Mouse (Mus musculus) CD4-positive, CD25-positive, alpha-beta regulatory T cell, adult 4 months (primary cell): Measurements from ENCODE around the gene Wars2. TPM values are rescaled to one million over a fixed set of nuclear protein-coding genes. Genes with fewer than 3 reads are reported as not detected.

ENCODE experiments used
- ATAC-seq: one replicate; pipeline ENCODE4 v1.8.0; 2017
- polyA plus RNA-seq, 2 experiments: library from polyadenylated mRNA; unstranded; fragments of 100-300 nt; shearing (Covaris generic); gene quantifications; one replicate each; pipeline ENCODE4 v1.2.1; 2017

The Wars2 gene
- polyA plus RNA-seq, 2 experiments from 2014 or later, result 9.0 to 9.9 TPM

GRCm38 (mm10) chr3:99193576-99193975, 52.7 kb downstream of the Wars2 start:
- ATAC-seq, result no peak

- ATAC-seq, result no peak
Observed at GRCm38 (mm10) chr3:99203331-99203730, 62.5 kb downstream of the Wars2 start.

GRCm38 (mm10) chr3:99208416-99208815, 67.5 kb downstream of the Wars2 start:
- ATAC-seq, result no peak

GRCm38 (mm10) chr3:99211105-99211698, 70.3 kb downstream of the Wars2 start:
- ATAC-seq, result no peak

- ATAC-seq, result no peak
Observed at GRCm38 (mm10) chr3:99227807-99228206, 86.9 kb downstream of the Wars2 start.

GRCm38 (mm10) chr3:99233393-99234318, 92.8 kb downstream of the Wars2 start:
- peak; percentile 72 for ATAC-seq

GRCm38 (mm10) chr3:99234319-99234869, 93.5 kb downstream of the Wars2 start:
- ATAC-seq, result peak; percentile 24

- no peak for ATAC-seq
Observed at GRCm38 (mm10) chr3:99235116-99235803, 94.4 kb downstream of the Wars2 start.

- no peak for ATAC-seq
Observed at GRCm38 (mm10) chr3:99235804-99236755, 95.2 kb downstream of the Wars2 start.

GRCm38 (mm10) chr3:99238691-99239090, 97.8 kb downstream of the Wars2 start:
- ATAC-seq, result no peak

- ATAC-seq, result no peak
Observed at GRCm38 (mm10) chr3:99239301-99240045, 98.6 kb downstream of the Wars2 start.

GRCm38 (mm10) chr3:99240213-99240720, 99.4 kb downstream of the Wars2 start, which contains the start of gene Tbx15:
Tbx15 (plus strand) TSS chr3:99240381.
- no peak for ATAC-seq

GRCm38 (mm10) chr3:99240811-99241738, 100.2 kb downstream of the Wars2 start:
- no peak for ATAC-seq

GRCm38 (mm10) chr3:99242481-99242880, 101.6 kb downstream of the Wars2 start:
- no peak for ATAC-seq

- no peak for ATAC-seq
Observed at GRCm38 (mm10) chr3:99245341-99245740, 104.5 kb downstream of the Wars2 start.

GRCm38 (mm10) chr3:99246629-99247028, 105.8 kb downstream of the Wars2 start:
- ATAC-seq, result no peak

GRCm38 (mm10) chr3:99247586-99247985, 106.7 kb downstream of the Wars2 start:
- ATAC-seq, result no peak

- ATAC-seq, result no peak
Observed at GRCm38 (mm10) chr3:99247996-99248801, 107.3 kb downstream of the Wars2 start.
